Mouse (Mus musculus): ENCODE results near the gene Rab11fip5. TPM values are rescaled to one million over a fixed set of nuclear protein-coding genes. Genes with fewer than 3 reads are reported as not detected.

Gene Rab11fip5
- polyA plus RNA-seq, 1 experiment = 24.8 TPM

- no peak for TF ChIP-seq POLR2A (IDR thresholded peaks at IDR 0.05; ENCODE audit: insufficient read length, low read depth)
- no peak for TF ChIP-seq USF1 (IDR thresholded peaks at IDR 0.05; ENCODE audit: low read depth)
- peak in 1 of 3 experiments; percentile 64 for TF ChIP-seq MYOG (IDR thresholded peaks at IDR 0.05; ENCODE audit: control insufficient read depth in 1 of 3, insufficient read depth in 1 of 3, insufficient read length in 2 of 3, low read depth in 2 of 3)
- TF ChIP-seq REST (IDR thresholded peaks at IDR 0.05; ENCODE audit: insufficient read depth, insufficient read length) = no peak
- no peak for TF ChIP-seq CEBPB (IDR thresholded peaks at IDR 0.05; ENCODE audit: insufficient read depth, poor library complexity, severe bottlenecking)
- TF ChIP-seq MAX (IDR thresholded peaks at IDR 0.05; ENCODE audit: low read depth) = no peak
- TF ChIP-seq TCF3 (IDR thresholded peaks at IDR 0.05; ENCODE audit: insufficient read length, low read depth) = no peak
- no peak for TF ChIP-seq POLR2AphosphoS2 (IDR thresholded peaks at IDR 0.05; ENCODE audit: insufficient read length, low read depth)
- TF ChIP-seq E2F4 (IDR thresholded peaks at IDR 0.05; ENCODE audit: insufficient read depth) = no peak
- no peak for TF ChIP-seq SRF (IDR thresholded peaks at IDR 0.05; ENCODE audit: control insufficient read depth, insufficient read length, low read depth)
- TF ChIP-seq MYOD1 (IDR thresholded peaks at IDR 0.05; ENCODE audit: control insufficient read depth in 1 of 3, insufficient read length in 2 of 3, low read depth in 2 of 3) = peak in 2 of 3 experiments; percentile 3 to 42
- no peak for TF ChIP-seq TCF12 (IDR thresholded peaks at IDR 0.05; ENCODE audit: insufficient read depth, poor library complexity, severe bottlenecking)
- H3K4me2 ChIP-seq (ENCODE audit: low read depth) = no peak overlapping the region
- H3K79me2 ChIP-seq (ENCODE audit: control insufficient read depth, insufficient read depth) = no peaks in the 10 kb centered on the region
- H3K27me3 ChIP-seq (ENCODE audit: control insufficient read depth, insufficient read depth, insufficient read length) = no peaks in the 10 kb centered on the region
- no peak overlapping the region for H3K4me3 ChIP-seq
- no peak overlapping the region for H3ac ChIP-seq (ENCODE audit: control insufficient read depth, insufficient read length)
- no peaks in the 10 kb centered on the region for H3K36me3 ChIP-seq (ENCODE audit: control insufficient read depth, insufficient read depth)
Measured at GRCm38 (mm10) chr6:85307894-85308293, 66.5 kb downstream of the Rab11fip5 start.

- Histone ChIP-seq H3K4me2 (ENCODE audit: low read depth) (no peak overlapping the region), H3K79me2 (ENCODE audit: control insufficient read depth, insufficient read depth) (no peaks in the 10 kb centered on the region)
Measured at GRCm38 (mm10) chr6:85306375-85306774, 68.1 kb downstream of the Rab11fip5 start.

GRCm38 (mm10) chr6:85305826-85306225, 68.6 kb downstream of the Rab11fip5 start:
- Histone ChIP-seq H3K27me3 (ENCODE audit: control insufficient read depth, insufficient read depth, insufficient read length) (no peaks in the 10 kb centered on the region), H3K4me2 (ENCODE audit: low read depth) (no peak overlapping the region), H3K79me2 (ENCODE audit: control insufficient read depth, insufficient read depth) (no peaks in the 10 kb centered on the region), H3K36me3 (ENCODE audit: control insufficient read depth, insufficient read depth) (no peaks in the 10 kb centered on the region), H3K4me3 (no peak overlapping the region), H3ac (ENCODE audit: control insufficient read depth, insufficient read length) (no peak overlapping the region)
- TF ChIP-seq POLR2AphosphoS2 (IDR thresholded peaks at IDR 0.05; ENCODE audit: insufficient read length, low read depth) (no peak), MYOG (IDR thresholded peaks at IDR 0.05; ENCODE audit: control insufficient read depth in 1 of 3, insufficient read depth in 1 of 3, insufficient read length in 2 of 3, low read depth in 2 of 3) (no peak), TCF12 (IDR thresholded peaks at IDR 0.05; ENCODE audit: insufficient read depth, poor library complexity, severe bottlenecking) (no peak)

More at GRCm38 (mm10) chr6:85306375-85306774, 68.1 kb downstream of the Rab11fip5 start:
- TF ChIP-seq USF1 (IDR thresholded peaks at IDR 0.05; ENCODE audit: low read depth) = no peak
- TF ChIP-seq E2F4 (IDR thresholded peaks at IDR 0.05; ENCODE audit: insufficient read depth) = no peak
- TF ChIP-seq MYOD1 (IDR thresholded peaks at IDR 0.05; ENCODE audit: control insufficient read depth in 1 of 3, insufficient read length in 2 of 3, low read depth in 2 of 3) = no peak
- no peak for TF ChIP-seq REST (IDR thresholded peaks at IDR 0.05; ENCODE audit: insufficient read depth, insufficient read length)
- no peak for TF ChIP-seq POLR2AphosphoS2 (IDR thresholded peaks at IDR 0.05; ENCODE audit: insufficient read length, low read depth)
- no peak for TF ChIP-seq SRF (IDR thresholded peaks at IDR 0.05; ENCODE audit: control insufficient read depth, insufficient read length, low read depth)
- TF ChIP-seq TCF12 (IDR thresholded peaks at IDR 0.05; ENCODE audit: insufficient read depth, poor library complexity, severe bottlenecking) = no peak
- no peak for TF ChIP-seq MAX (IDR thresholded peaks at IDR 0.05; ENCODE audit: low read depth)
- TF ChIP-seq POLR2A (IDR thresholded peaks at IDR 0.05; ENCODE audit: insufficient read length, low read depth) = no peak
- TF ChIP-seq TCF3 (IDR thresholded peaks at IDR 0.05; ENCODE audit: insufficient read length, low read depth) = no peak
- no peak for TF ChIP-seq MYOG (IDR thresholded peaks at IDR 0.05; ENCODE audit: control insufficient read depth in 1 of 3, insufficient read depth in 1 of 3, insufficient read length in 2 of 3, low read depth in 2 of 3)
- no peak for TF ChIP-seq CEBPB (IDR thresholded peaks at IDR 0.05; ENCODE audit: insufficient read depth, poor library complexity, severe bottlenecking)
- H3K27me3 ChIP-seq (ENCODE audit: control insufficient read depth, insufficient read depth, insufficient read length) = no peaks in the 10 kb centered on the region
- H3ac ChIP-seq (ENCODE audit: control insufficient read depth, insufficient read length) = no peak overlapping the region
- no peaks in the 10 kb centered on the region for H3K36me3 ChIP-seq (ENCODE audit: control insufficient read depth, insufficient read depth)
- H3K4me3 ChIP-seq = no peak overlapping the region

GRCm38 (mm10) chr6:85304966-85305365, 69.5 kb downstream of the Rab11fip5 start:
- H3K36me3 ChIP-seq (ENCODE audit: control insufficient read depth, insufficient read depth) = no peaks in the 10 kb centered on the region
- no peak for TF ChIP-seq TCF12 (IDR thresholded peaks at IDR 0.05; ENCODE audit: insufficient read depth, poor library complexity, severe bottlenecking)
- no peak for TF ChIP-seq TCF3 (IDR thresholded peaks at IDR 0.05; ENCODE audit: insufficient read length, low read depth)
- TF ChIP-seq CEBPB (IDR thresholded peaks at IDR 0.05; ENCODE audit: insufficient read depth, poor library complexity, severe bottlenecking) = no peak
- TF ChIP-seq POLR2AphosphoS2 (IDR thresholded peaks at IDR 0.05; ENCODE audit: insufficient read length, low read depth) = no peak
- no peak for TF ChIP-seq REST (IDR thresholded peaks at IDR 0.05; ENCODE audit: insufficient read depth, insufficient read length)
- TF ChIP-seq E2F4 (IDR thresholded peaks at IDR 0.05; ENCODE audit: insufficient read depth) = no peak
- TF ChIP-seq USF1 (IDR thresholded peaks at IDR 0.05; ENCODE audit: low read depth) = no peak
- no peak for TF ChIP-seq MYOG (IDR thresholded peaks at IDR 0.05; ENCODE audit: control insufficient read depth in 1 of 3, insufficient read depth in 1 of 3, insufficient read length in 2 of 3, low read depth in 2 of 3)
- no peak for TF ChIP-seq SRF (IDR thresholded peaks at IDR 0.05; ENCODE audit: control insufficient read depth, insufficient read length, low read depth)

More at GRCm38 (mm10) chr6:85304966-85305365, 69.5 kb downstream of the Rab11fip5 start:
- Histone ChIP-seq H3K27me3 (ENCODE audit: control insufficient read depth, insufficient read depth, insufficient read length) (no peaks in the 10 kb centered on the region), H3ac (ENCODE audit: control insufficient read depth, insufficient read length) (no peak overlapping the region), H3K4me2 (ENCODE audit: low read depth) (no peak overlapping the region), H3K79me2 (ENCODE audit: control insufficient read depth, insufficient read depth) (no peaks in the 10 kb centered on the region), H3K4me3 (no peak overlapping the region)

Data from myocyte (in vitro differentiated cells).